In genomic region chr19:32172511-32172981, GRCm38 (mm10) we compare ENCODE assay signal across 8 mouse cellular contexts.
DNase-seq lines count a peak whose midpoint lies in the region; ATAC-seq and TF ChIP-seq lines count a peak whose summit lies in the region.

No protein-coding gene starts in this region.

- H3K9me3 ChIP-seq in liver, embryonic 16.5 days (replicated peaks; ENCODE audit: control insufficient read depth, low read length), result no peaks in the 10 kb centered on the region
- H3K9me3 ChIP-seq in forebrain, embryonic 10.5 days, result no peaks in the 10 kb centered on the region

- WGBS in spleen, adult 2 months, result 19% methylated on average over 5 of the region's 5 CpGs
- 20% methylated on average over 5 of the region's 5 CpGs for WGBS in liver, embryonic 16.5 days (ENCODE audit: insufficient replicate concordance)
- 92% methylated on average over 5 of the region's 5 CpGs for WGBS in forebrain, embryonic 10.5 days

- TF ChIP-seq CTCF in spleen, adult 2 months (IDR thresholded peaks at IDR 0.05; ENCODE audit: extremely low read depth, insufficient read depth, insufficient read length, insufficient replicate concordance), result no peak

- no peak overlapping the region for H3K9ac ChIP-seq in liver, embryonic 16.5 days (ENCODE audit: low read depth, low read length)

- H3K4me3 ChIP-seq in spleen, adult 2 months (ENCODE audit: extremely low read depth, insufficient read depth, insufficient read length), result no peak overlapping the region
- no peak overlapping the region for H3K4me3 ChIP-seq in liver, embryonic 16.5 days (ENCODE audit: low read depth, low read length)
- no peak overlapping the region for H3K4me3 ChIP-seq in forebrain, embryonic 10.5 days

- peak; percentile 96 for ATAC-seq in common myeloid progenitor, adult 5-6 weeks (replicated peaks; ENCODE audit: low read depth, poor library complexity, severe bottlenecking)
- ATAC-seq in liver, embryonic 16.5 days (ENCODE audit: low read depth), result peak; percentile 90

- H3K27ac ChIP-seq in spleen, adult 2 months (ENCODE audit: insufficient read depth, low read length), result peak overlapping the region; percentile 20; the same call in 1 of the 2 replicates
- H3K27ac ChIP-seq in liver, embryonic 16.5 days (ENCODE audit: low read length), result peak overlapping the region; percentile 69
- no peak overlapping the region for H3K27ac ChIP-seq in forebrain, embryonic 10.5 days

- peaks cover 27% of the 10 kb centered on the region; the same call in 1 of the 2 replicates for H3K4me1 ChIP-seq in spleen, adult 2 months (ENCODE audit: control insufficient read depth, insufficient read depth, insufficient read length)
- peaks cover 53% of the 10 kb centered on the region for H3K4me1 ChIP-seq in liver, embryonic 16.5 days (ENCODE audit: control insufficient read depth, low read depth, low read length)
- peaks cover 7% of the 10 kb centered on the region; the same call in 1 of the 2 replicates for H3K4me1 ChIP-seq in forebrain, embryonic 10.5 days

- H3K36me3 ChIP-seq in spleen, adult 2 months (ENCODE audit: control insufficient read depth, insufficient read depth, low read length), result no peaks in the 10 kb centered on the region
- no peaks in the 10 kb centered on the region; the same call in 1 of the 2 replicates for H3K36me3 ChIP-seq in liver, embryonic 16.5 days (ENCODE audit: control insufficient read depth, insufficient read depth)
- no peaks in the 10 kb centered on the region for H3K36me3 ChIP-seq in forebrain, embryonic 10.5 days (replicated peaks)

- no peak for TF ChIP-seq POLR2A in spleen, adult 2 months (IDR thresholded peaks at IDR 0.05; ENCODE audit: low read depth, low read length)

- H3K4me2 ChIP-seq in liver, embryonic 16.5 days (ENCODE audit: low read depth, low read length), result peak overlapping the region; percentile 40

- DNase-seq in spleen, adult 2 months (ENCODE audit: low read depth in 1 of 2, low spot score in 2 of 2), result peak; percentile 45 to 65
- no peak for DNase-seq in spleen, adult 18-20 months
- DNase-seq in neural tube, embryonic 10.5 days (ENCODE audit: extremely low spot score, low spot score), result no peak
- no peak for DNase-seq in right cerebral cortex, postnatal 10 days (ENCODE audit: low spot score in 2 of 2)
- no peak for DNase-seq in forebrain, embryonic 10.5 days (ENCODE audit: extremely low spot score, low spot score)
- no peak for DNase-seq in ovary, postnatal 14 days (ENCODE audit: low spot score)

- H3K27me3 ChIP-seq in spleen, adult 2 months (ENCODE audit: control insufficient read depth, insufficient read depth, low read length), result no peaks in the 10 kb centered on the region
- no peaks in the 10 kb centered on the region for H3K27me3 ChIP-seq in liver, embryonic 16.5 days (ENCODE audit: control insufficient read depth, insufficient read depth, low read depth, low read length)
- H3K27me3 ChIP-seq in forebrain, embryonic 10.5 days (ENCODE audit: poor library complexity, severe bottlenecking), result no peaks in the 10 kb centered on the region

Comparison
In these comparisons a context has a peak if more than half of its experiments do, and no peak if none do; other contexts are left out.
1. DNase-seq: peak in spleen, adult 2 months (2 of 2); none in spleen, adult 18-20 months (0 of 2), neural tube, embryonic 10.5 days (single experiment), right cerebral cortex, postnatal 10 days (0 of 2), forebrain, embryonic 10.5 days (single experiment) and ovary, postnatal 14 days (single experiment).